Mouse (Mus musculus): ENCODE data around the gene Rnf220. TPM values are rescaled to one million over a fixed set of nuclear protein-coding genes. Genes with fewer than 3 reads are reported as not detected.

The Rnf220 gene
- total RNA-seq (2023), result 60.7 and 92.9 TPM in 2 replicates

GRCm38 (mm10) chr4:117496482-117497165 is at the start of gene Rnf220:
TSS of gene Rnf220 (minus strand) at chr4:117497052.

GRCm38 (mm10) chr4:117251801-117252316 is 245.0 kb downstream of the Rnf220 start, which contains the start of the genes Tmem53 and Armh1:
TSS of gene Tmem53 (plus strand) at chr4:117251951.
TSS of gene Armh1 (minus strand) at chr4:117252125.

Other genes with a start within 250 kb of the Rnf220 start
- 0.45 and 1.5 TPM in 2 replicates for gene Tmem53, start 245.1 kb downstream of the Rnf220 start, total RNA-seq (2023)
- not detected in 2 replicates for gene Armh1, start 244.9 kb downstream of the Rnf220 start, total RNA-seq (2023)
- gene Eri3, start 53.3 kb upstream of the Rnf220 start, total RNA-seq (2023), result 13.0 and 20.7 TPM in 2 replicates
- gene Dmap1, start 185.2 kb upstream of the Rnf220 start, total RNA-seq (2023), result 14.9 and 15.7 TPM in 2 replicates
- gene Gm12845, start 227.4 kb upstream of the Rnf220 start, total RNA-seq (2023), result not detected in 2 replicates